Mouse (Mus musculus) kidney, embryonic 16.5 days (tissue): ENCODE measurements around the gene Tmem128. TPM values are rescaled to one million over a fixed set of nuclear protein-coding genes. Genes with fewer than 3 reads are reported as not detected.
A peak's percentile ranks its signal among the peaks of the same experiment; 100 is the strongest.

Experiments used
- ATAC-seq: fragments of 200-750 bp; cut with Nextera tagmentation; 2 replicates; pipeline ENCODE4 v1.8.0; 2017; ENCODE audit warnings: moderate TSS enrichment; ENCODE audit not compliant: low FRiP score, low TSS enrichment
- H3K27ac ChIP-seq: fragments of 300-500 bp; sonication (generic); 2 replicates; pipeline ENCODE4 v1.5.1; 2014; ENCODE audit warnings: low read length
- H3K27me3 ChIP-seq: fragments of 300-500 bp; sonication (generic); 2 replicates; pipeline ENCODE4 v1.6.1; 2014; ENCODE audit warnings: low read length, control low read depth, mixed read lengths; ENCODE audit not compliant: insufficient read depth
- H3K36me3 ChIP-seq: fragments of 300-500 bp; sonication (generic); 2 replicates; pipeline ENCODE4 v1.6.1; 2014; ENCODE audit warnings: low read length, control low read depth, mixed read lengths; ENCODE audit not compliant: insufficient read depth
- H3K4me1 ChIP-seq: fragments of 300-500 bp; sonication (generic); 2 replicates; pipeline ENCODE4 v1.6.1; 2014; ENCODE audit warnings: low read length, control low read depth, mixed read lengths; ENCODE audit not compliant: insufficient read depth
- H3K4me2 ChIP-seq: fragments of 300-500 bp; sonication (generic); replicated peaks from 2 replicates; pipeline ENCODE4 v1.6.1; 2014; ENCODE audit warnings: low read depth, low read length
- H3K4me3 ChIP-seq: fragments of 300-500 bp; sonication (generic); 2 replicates; pipeline ENCODE4 v1.5.1; 2014; ENCODE audit warnings: mild to moderate bottlenecking, low read length
- H3K9ac ChIP-seq: fragments of 300-500 bp; sonication (generic); replicated peaks from 2 replicates; pipeline ENCODE4 v1.6.1; 2014; ENCODE audit warnings: low read length
- H3K9me3 ChIP-seq: fragments of 300-500 bp; sonication (generic); 2 replicates; pipeline ENCODE4 v1.6.1; 2016; ENCODE audit warnings: low read length, control low read depth
- WGBS: fragments of 180-500 bp; shearing (Covaris S2); extraction: QIAGEN DNeasy Blood & Tissue Kit; methylation state at CpG from one replicate; pipeline ENCODE4 v1.1.7; 2014; 5-methylcytosine and 5-hydroxymethylcytosine counted together
- polyA plus RNA-seq: library from polyadenylated mRNA; unstranded; fragments of >200 nt; fragmentation: Nextera tagmentation; extraction: Ambion mirVana; gene quantifications from 2 replicates; pipeline ENCODE4 v1.2.1, GENCODE M21; 2015

The Tmem128 gene
- polyA plus RNA-seq, 1 experiment from 2014 or later = 90.3 TPM

GRCm38 (mm10) chr5:38241966-38242365, 18.0 kb upstream of the Tmem128 start:
- H3K4me3 ChIP-seq = no peak overlapping the region
- 86% methylated on average over 6 of the region's 6 CpGs for WGBS

GRCm38 (mm10) chr5:38255195-38255594, 4.8 kb upstream of the Tmem128 start:
- no peaks in the 10 kb centered on the region for H3K27me3 ChIP-seq
- no peak overlapping the region for H3K9ac ChIP-seq
- 0 out of 2 replicates have a peak, but pooled peaks cover 8% of the 10 kb centered on the region for H3K4me1 ChIP-seq
- no peak overlapping the region for H3K4me3 ChIP-seq
- ATAC-seq = no peak
- H3K9me3 ChIP-seq = no peaks in the 10 kb centered on the region
- 50% methylated on average over 4 of the region's 4 CpGs for WGBS
- no peaks in the 10 kb centered on the region for H3K36me3 ChIP-seq
- no peak overlapping the region for H3K4me2 ChIP-seq
- H3K27ac ChIP-seq = no peak overlapping the region

More at GRCm38 (mm10) chr5:38241966-38242365, 18.0 kb upstream of the Tmem128 start:
- Histone ChIP-seq H3K27ac (no peak overlapping the region), H3K4me2 (no peak overlapping the region), H3K27me3 (no peaks in the 10 kb centered on the region), H3K4me1 (no peaks in the 10 kb centered on the region), H3K9me3 (no peaks in the 10 kb centered on the region), H3K36me3 (no peaks in the 10 kb centered on the region), H3K9ac (no peak overlapping the region)
- no peak for ATAC-seq

- Histone ChIP-seq H3K27ac (no peak overlapping the region), H3K4me2 (no peak overlapping the region), H3K4me3 (no peak overlapping the region), H3K27me3 (no peaks in the 10 kb centered on the region), H3K9ac (no peak overlapping the region), H3K9me3 (no peaks in the 10 kb centered on the region), H3K36me3 (no peaks in the 10 kb centered on the region), H3K4me1 (0 out of 2 replicates have a peak, but pooled peaks cover 8% of the 10 kb centered on the region)
- no peak for ATAC-seq
- WGBS = 63% methylated on average over 3 of the region's 3 CpGs
These were observed 4.3 kb upstream of the Tmem128 start for GRCm38 (mm10) chr5:38255644-38256043.

GRCm38 (mm10) chr5:38256551-38256950, 3.4 kb upstream of the Tmem128 start:
- ATAC-seq = no peak
- 90% methylated on average over 1 of the region's 1 CpGs for WGBS
- Histone ChIP-seq H3K4me1 (peaks cover 14% of the 10 kb centered on the region), H3K4me3 (no peak overlapping the region), H3K36me3 (no peaks in the 10 kb centered on the region), H3K4me2 (no peak overlapping the region), H3K27ac (no peak overlapping the region), H3K9me3 (no peaks in the 10 kb centered on the region), H3K27me3 (no peaks in the 10 kb centered on the region), H3K9ac (no peak overlapping the region)

GRCm38 (mm10) chr5:38258034-38258772, 1.8 kb upstream of the Tmem128 start:
- Histone ChIP-seq H3K4me2 (no peak overlapping the region), H3K4me3 (no peak overlapping the region), H3K36me3 (peaks cover 9% of the 10 kb centered on the region), H3K9ac (no peak overlapping the region), H3K9me3 (no peaks in the 10 kb centered on the region), H3K27ac (peak overlapping the region; percentile 25; the same call in 1 of the 2 replicates), H3K4me1 (peaks cover 14% of the 10 kb centered on the region), H3K27me3 (no peaks in the 10 kb centered on the region)
- 0 out of 2 replicates have a peak, but pooled peaks have one; percentile 33 for ATAC-seq
- 30% methylated on average over 8 of the region's 8 CpGs for WGBS

- H3K27me3 ChIP-seq = no peaks in the 10 kb centered on the region
- ATAC-seq = 0 out of 2 replicates have a peak, but pooled peaks have one; percentile 13
- no peak overlapping the region for H3K4me2 ChIP-seq
- no peak overlapping the region for H3K4me3 ChIP-seq
- H3K27ac ChIP-seq = peak overlapping the region; percentile 25; the same call in 1 of the 2 replicates
- 75% methylated on average over 5 of the region's 5 CpGs for WGBS
- H3K36me3 ChIP-seq = peaks cover 15% of the 10 kb centered on the region
- peaks cover 14% of the 10 kb centered on the region for H3K4me1 ChIP-seq
- H3K9me3 ChIP-seq = no peaks in the 10 kb centered on the region
- H3K9ac ChIP-seq = no peak overlapping the region
These were observed 1.2 kb upstream of the Tmem128 start for GRCm38 (mm10) chr5:38258773-38259146.

- H3K9ac ChIP-seq = peak overlapping the region; percentile 87
- peak overlapping the region; percentile 86 for H3K27ac ChIP-seq
- H3K36me3 ChIP-seq = peaks cover 22% of the 10 kb centered on the region
- H3K4me3 ChIP-seq = peak overlapping the region; percentile 74
- ATAC-seq = peak; percentile 42; the same call in 1 of the 2 replicates
- no peaks in the 10 kb centered on the region for H3K9me3 ChIP-seq
- peak overlapping the region; percentile 89 for H3K4me2 ChIP-seq
- 47% methylated on average over 9 of the region's 9 CpGs for WGBS
- H3K27me3 ChIP-seq = no peaks in the 10 kb centered on the region
- peaks cover 14% of the 10 kb centered on the region for H3K4me1 ChIP-seq
These were observed 404 bp upstream of the Tmem128 start for GRCm38 (mm10) chr5:38259455-38260106.

- Histone ChIP-seq H3K4me1 (no peaks in the 10 kb centered on the region), H3K36me3 (peaks cover 26% of the 10 kb centered on the region; the same call in 1 of the 2 replicates), H3K9me3 (no peaks in the 10 kb centered on the region), H3K27ac (no peak overlapping the region), H3K27me3 (peaks cover 21% of the 10 kb centered on the region), H3K4me2 (no peak overlapping the region), H3K9ac (no peak overlapping the region), H3K4me3 (no peak overlapping the region)
- 92% methylated on average over 3 of the region's 3 CpGs for WGBS
- ATAC-seq = no peak
These were observed 11.0 kb downstream of the Tmem128 start for GRCm38 (mm10) chr5:38270942-38271341.

GRCm38 (mm10) chr5:38273831-38274230, 13.8 kb downstream of the Tmem128 start:
- 80% methylated on average over 4 of the region's 4 CpGs for WGBS
- ATAC-seq = no peak
- H3K4me2 ChIP-seq = no peak overlapping the region

GRCm38 (mm10) chr5:38275771-38276170, 15.8 kb downstream of the Tmem128 start, which contains the start of gene Otop1:
Gene Otop1, plus strand, starts transcription at chr5:38275972.
- peak within 1 kb of the TSS; percentile 20; the same call in 1 of the 2 replicates for H3K4me2 ChIP-seq
- peaks cover 57% of the 10 kb centered on the region for H3K27me3 ChIP-seq
- peaks cover 10% of the 10 kb centered on the region for H3K4me1 ChIP-seq

More at GRCm38 (mm10) chr5:38273831-38274230, 13.8 kb downstream of the Tmem128 start:
- Histone ChIP-seq H3K4me1 (peaks cover 10% of the 10 kb centered on the region), H3K36me3 (peaks cover 10% of the 10 kb centered on the region; the same call in 1 of the 2 replicates), H3K27me3 (peaks cover 50% of the 10 kb centered on the region), H3K27ac (no peak overlapping the region), H3K4me3 (no peak overlapping the region), H3K9me3 (no peaks in the 10 kb centered on the region), H3K9ac (no peak overlapping the region)

More at GRCm38 (mm10) chr5:38275771-38276170, 15.8 kb downstream of the Tmem128 start, which contains the start of gene Otop1:
- Histone ChIP-seq H3K9ac (no peak within 1 kb of the TSS), H3K4me3 (peak within 1 kb of the TSS; percentile 10; the same call in 1 of the 2 replicates), H3K36me3 (no peaks in the 10 kb centered on the region), H3K9me3 (no peaks in the 10 kb centered on the region), H3K27ac (no peak within 1 kb of the TSS)
- WGBS = 7% methylated on average over 4 of the region's 4 CpGs
- ATAC-seq = no peak
